Mouse (Mus musculus) brain, adult 2 months (tissue): Measurements from ENCODE around the gene Olfr801.

Experiments
- DNase-seq: peaks from one replicate; pipeline ENCODE4 v3.0.0; 2011; ENCODE audit warnings: low read depth, low spot score

Gene Olfr801

GRCm38 (mm10) chr10:129673765-129674164, at the start of gene Olfr801:
Gene Olfr801, minus strand, starts transcription at chr10:129673865.
- no peak for DNase-seq

GRCm38 (mm10) chr10:129702910-129703309, 29.2 kb upstream of the Olfr801 start, which contains the start of gene Olfr804:
Gene Olfr804, plus strand, starts transcription at chr10:129703210.
- no peak for DNase-seq

GRCm38 (mm10) chr10:129694186-129694585, 20.5 kb upstream of the Olfr801 start, which contains the start of gene Olfr803:
Gene Olfr803, minus strand, starts transcription at chr10:129694286.
- no peak for DNase-seq

- DNase-seq: no peak
These were observed 14.4 kb upstream of the Olfr801 start, which contains the start of gene Olfr802 for GRCm38 (mm10) chr10:129688069-129688468. Gene Olfr802, minus strand, starts transcription at chr10:129688169.

- DNase-seq: no peak
These were observed 16.3 kb downstream of the Olfr801 start, which contains the start of gene Olfr800 for GRCm38 (mm10) chr10:129657394-129657793. Gene Olfr800, plus strand, starts transcription at chr10:129657694.

GRCm38 (mm10) chr10:129651763-129652162, 21.9 kb downstream of the Olfr801 start:
- no peak for DNase-seq

- DNase-seq: no peak
These were observed 36.5 kb downstream of the Olfr801 start, which contains the start of gene Olfr799 for GRCm38 (mm10) chr10:129637184-129637583. Gene Olfr799, plus strand, starts transcription at chr10:129637484.

- no peak for DNase-seq
These were observed 45.8 kb downstream of the Olfr801 start, which contains the start of gene Olfr798 for GRCm38 (mm10) chr10:129627834-129628233. Gene Olfr798, minus strand, starts transcription at chr10:129627934.

GRCm38 (mm10) chr10:129623251-129623650, 50.4 kb downstream of the Olfr801 start:
- DNase-seq: peak; percentile 1

GRCm38 (mm10) chr10:129621724-129622123, 51.9 kb downstream of the Olfr801 start:
- no peak for DNase-seq
